Mouse (Mus musculus) limb, embryonic 13.5 days (tissue): ENCODE measurements around the gene Gm4177. TPM values are rescaled to one million over a fixed set of nuclear protein-coding genes. Genes with fewer than 3 reads are reported as not detected.
"Not testable (repeated sequence)": the region's sequence is repeated elsewhere in the genome, so short reads cannot be mapped to it uniquely, and the experiment has no call there.

Experiments
- ATAC-seq: fragments of 200-750 bp; cut with Nextera tagmentation; 2 replicates; pipeline ENCODE4 v1.8.0; 2017; ENCODE audit warnings: low read depth, moderate number of reproducible peaks, moderate TSS enrichment; ENCODE audit not compliant: low FRiP score
- H3K27ac ChIP-seq: fragments of 300-500 bp; sonication (generic); 2 replicates; pipeline ENCODE4 v1.5.1; 2015; ENCODE audit warnings: inconsistent platforms, mild to moderate bottlenecking, moderate library complexity
- H3K27me3 ChIP-seq: fragments of 300-500 bp; sonication (generic); 2 replicates; pipeline ENCODE4 v1.6.1; 2015; ENCODE audit warnings: mild to moderate bottlenecking, inconsistent platforms
- H3K36me3 ChIP-seq: fragments of 300-500 bp; sonication (generic); 2 replicates; pipeline ENCODE4 v1.6.1; 2015; ENCODE audit warnings: inconsistent platforms, mild to moderate bottlenecking, moderate library complexity
- H3K4me1 ChIP-seq: fragments of 300-500 bp; sonication (generic); 2 replicates; pipeline ENCODE4 v1.6.1; 2015; ENCODE audit warnings: inconsistent platforms
- H3K4me2 ChIP-seq: fragments of 300-500 bp; sonication (generic); replicated peaks from 2 replicates; pipeline ENCODE4 v1.6.1; 2015; ENCODE audit warnings: inconsistent platforms, mild to moderate bottlenecking, moderate library complexity
- H3K4me3 ChIP-seq: fragments of 300-500 bp; sonication (generic); 2 replicates; pipeline ENCODE4 v1.5.1; 2015; ENCODE audit warnings: moderate library complexity, mild to moderate bottlenecking, inconsistent platforms
- H3K9ac ChIP-seq: fragments of 300-500 bp; sonication (generic); 2 replicates; pipeline ENCODE4 v1.6.1; 2015; ENCODE audit warnings: mild to moderate bottlenecking, inconsistent platforms
- H3K9me3 ChIP-seq: fragments of 300-500 bp; sonication (generic); 2 replicates; pipeline ENCODE4 v1.6.1; 2016; ENCODE audit warnings: inconsistent platforms
- WGBS: fragments of 180-500 bp; shearing (Covaris S2); methylation state at CpG from one replicate; pipeline ENCODE4 v1.1.7; 2015; 5-methylcytosine and 5-hydroxymethylcytosine counted together
- polyA plus RNA-seq: library from polyadenylated mRNA; unstranded; fragments of >200 nt; fragmentation: Nextera tagmentation; extraction: Ambion mirVana; gene quantifications from 2 replicates; pipeline ENCODE4 v1.2.1, GENCODE M21; 2015

Gene Gm4177
- not detected in 2 replicates for polyA plus RNA-seq

DNA sequence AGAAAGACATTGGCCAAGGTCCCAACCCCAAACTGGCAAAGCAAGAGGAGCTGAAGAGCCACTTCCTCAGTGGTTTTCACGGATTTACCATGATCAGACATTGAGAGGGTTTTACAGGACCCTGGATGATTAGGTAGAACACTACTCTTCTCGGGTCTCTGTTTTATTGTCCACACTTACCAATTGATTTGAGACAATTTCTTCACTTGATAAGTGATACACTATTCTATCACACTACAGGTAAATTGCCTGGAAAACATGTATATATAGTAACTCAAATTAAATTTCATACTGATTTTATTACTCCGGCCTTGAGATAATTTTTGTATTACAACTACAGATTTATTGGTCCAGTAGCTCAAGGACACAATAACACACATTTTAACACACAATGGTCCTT is at the start of gene Gm4177:
Gm4177 (minus strand) TSS at position 101 of the 400 bp plus-strand sequence.
- H3K9ac ChIP-seq, H3K27me3 ChIP-seq, H3K27ac ChIP-seq, H3K36me3 ChIP-seq, H3K4me2 ChIP-seq, H3K4me3 ChIP-seq, H3K4me1 ChIP-seq, ATAC-seq, H3K9me3 ChIP-seq: not testable (repeated sequence)
- no CpG with 5 or more reads among the region's 3 CpGs for WGBS

DNA sequence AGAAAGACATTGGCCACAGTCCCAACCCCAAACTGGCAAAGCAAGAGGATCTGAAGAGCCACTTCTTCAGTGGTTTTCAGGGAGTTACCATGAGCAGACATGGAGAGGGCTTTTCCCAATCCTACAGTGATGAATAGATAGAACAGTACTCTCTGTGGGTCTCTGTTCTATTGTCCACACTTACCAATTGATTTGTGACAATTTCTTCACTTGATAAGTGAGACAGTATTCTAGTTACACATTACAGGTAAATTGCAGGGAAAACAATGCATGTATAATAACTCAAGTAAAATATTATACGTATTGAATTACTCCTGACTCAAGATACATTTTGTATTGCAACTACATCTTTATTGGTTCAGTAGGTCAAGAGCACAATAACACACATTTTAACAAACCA is 47.6 kb upstream of the Gm4177 start, which contains the start of gene Gm5725:
Gm5725 (minus strand) TSS at position 101 of the 400 bp plus-strand sequence.
- not testable (repeated sequence) for H3K4me2 ChIP-seq, H3K9ac ChIP-seq, H3K4me1 ChIP-seq, H3K9me3 ChIP-seq, H3K27me3 ChIP-seq, H3K27ac ChIP-seq, ATAC-seq, H3K36me3 ChIP-seq, H3K4me3 ChIP-seq
- no CpG with 5 or more reads among the region's 1 CpGs for WGBS

DNA sequence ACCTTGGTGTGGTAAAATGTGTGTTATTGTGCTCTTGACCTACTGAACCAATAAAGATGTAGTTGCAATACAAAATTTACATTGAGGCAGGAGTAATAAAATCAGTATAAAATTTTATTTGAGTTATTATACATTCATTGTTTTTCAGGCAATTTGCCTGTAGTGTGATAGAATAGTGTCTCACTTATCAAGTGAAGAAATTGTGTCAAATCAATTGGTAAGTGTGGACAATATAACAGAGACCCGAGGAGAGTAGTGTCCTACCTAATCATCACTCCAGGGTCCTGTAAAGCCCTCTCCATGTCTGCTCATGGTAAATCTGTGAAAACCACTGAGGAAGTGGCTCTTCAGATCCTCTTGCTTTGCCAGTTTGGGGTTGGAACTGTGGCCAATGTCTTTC is 35.5 kb upstream of the Gm4177 start, which contains the start of gene Vmn1r135:
Vmn1r135 (plus strand) TSS at position 301 of the 400 bp plus-strand sequence.
- H3K36me3 ChIP-seq, ATAC-seq, H3K27ac ChIP-seq, H3K9ac ChIP-seq, H3K4me2 ChIP-seq, H3K27me3 ChIP-seq, H3K9me3 ChIP-seq, H3K4me1 ChIP-seq, H3K4me3 ChIP-seq: not testable (repeated sequence)
- WGBS = no CpG with 5 or more reads among the region's 1 CpGs

DNA sequence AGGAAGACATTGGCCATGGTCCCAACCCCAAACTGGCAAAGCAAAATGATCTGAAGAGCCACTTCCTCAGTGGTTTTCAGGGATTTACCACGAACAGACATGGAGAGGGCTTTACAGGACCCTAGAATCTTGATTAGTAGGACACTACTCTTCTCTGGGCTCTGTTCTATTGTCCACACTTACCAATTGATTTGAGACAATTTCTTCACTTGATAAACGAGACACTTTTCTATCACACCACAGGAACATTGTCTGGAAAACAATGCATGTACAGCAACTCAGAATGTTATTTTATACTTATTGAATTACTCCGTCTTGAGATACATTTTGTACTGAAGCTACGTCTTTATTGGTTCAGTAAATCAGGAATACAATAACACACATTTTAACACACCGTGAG is 35.2 kb downstream of the Gm4177 start, which contains the start of gene Gm4175:
Gm4175 (minus strand) TSS at position 101 of the 400 bp plus-strand sequence.
- not testable (repeated sequence) for H3K4me3 ChIP-seq, H3K9me3 ChIP-seq, H3K4me2 ChIP-seq, H3K36me3 ChIP-seq, H3K9ac ChIP-seq, H3K4me1 ChIP-seq, H3K27me3 ChIP-seq, H3K27ac ChIP-seq, ATAC-seq
- WGBS = no CpG with 5 or more reads among the region's 5 CpGs

Other genes with a start within 250 kb of the Gm4177 start
- gene Vmn1r132, start 182.6 kb downstream of the Gm4177 start, polyA plus RNA-seq = not detected in 2 replicates
- gene Gm4175, start 35.3 kb downstream of the Gm4177 start, polyA plus RNA-seq = not detected in 2 replicates
- gene Vmn1r135, start 35.6 kb upstream of the Gm4177 start, polyA plus RNA-seq = not detected in 2 replicates
- gene Gm5725, start 47.5 kb upstream of the Gm4177 start, polyA plus RNA-seq = not detected in 2 replicates
- gene Gm5891, start 124.6 kb upstream of the Gm4177 start, polyA plus RNA-seq = not detected in 2 replicates
- not detected in 2 replicates for gene Vmn1r137, start 197.9 kb upstream of the Gm4177 start, polyA plus RNA-seq
- gene Vmn1r138, start 232.2 kb upstream of the Gm4177 start, polyA plus RNA-seq = not detected in 2 replicates